Mouse (Mus musculus) heart, postnatal 25 days (tissue): ENCODE results near the gene Zfp362. TPM values are rescaled to one million over a fixed set of nuclear protein-coding genes. Genes with fewer than 3 reads are reported as not detected.

Source experiments
- DNase-seq: peaks from one replicate; pipeline ENCODE4 v3.0.0; 2022; ENCODE audit warnings: low spot score
- intact Hi-C: fragments of 180-260 bp; cut with DNase I; formaldehyde crosslinking; loops from one replicate; pipeline ENCODE4 v1.15.1; 2025
- total RNA-seq, 2 experiments: library from RNA; stranded (reverse); gene quantifications; 2 replicates each; pipeline ENCODE4 v1.2.3; 2021

Gene Zfp362
- total RNA-seq, 2 experiments from 2014 or later = 12.8 to 13.0 TPM

GRCm38 (mm10) chr4:128734721-128735671, 70.8 kb downstream of the Zfp362 start:
- intact Hi-C loops = loop anchor here (5.0 kb wide), 1 partner anchor 37 kb away; no protein-coding TSS in a partner anchor
- no peak for DNase-seq

DNA sequence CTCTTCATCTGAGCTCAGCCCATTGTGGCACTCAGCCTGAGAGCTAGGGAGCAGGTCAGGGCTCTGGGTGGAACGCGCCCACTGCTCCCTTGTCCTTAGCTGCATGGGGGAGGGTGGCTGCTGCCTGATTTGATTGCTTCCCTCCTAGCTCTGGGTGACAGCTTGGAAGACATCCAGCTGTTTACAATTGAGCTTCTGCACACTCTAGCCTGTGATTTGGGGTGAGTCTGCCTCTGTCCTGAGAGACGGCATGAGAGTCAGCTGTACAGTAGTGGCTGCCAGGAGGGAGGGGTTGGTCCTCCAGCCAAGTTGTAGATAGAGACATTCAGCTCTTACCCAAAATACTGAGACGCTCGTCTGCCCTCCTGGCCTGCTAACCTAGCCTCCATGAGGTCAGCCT, 71.6 kb downstream of the Zfp362 start:
- peak; percentile 70 for DNase-seq
- intact Hi-C loops = no loop called here

- no peak for DNase-seq
- intact Hi-C loops = no loop called here
Measured at GRCm38 (mm10) chr4:128733496-128733895, 72.3 kb downstream of the Zfp362 start.

DNA sequence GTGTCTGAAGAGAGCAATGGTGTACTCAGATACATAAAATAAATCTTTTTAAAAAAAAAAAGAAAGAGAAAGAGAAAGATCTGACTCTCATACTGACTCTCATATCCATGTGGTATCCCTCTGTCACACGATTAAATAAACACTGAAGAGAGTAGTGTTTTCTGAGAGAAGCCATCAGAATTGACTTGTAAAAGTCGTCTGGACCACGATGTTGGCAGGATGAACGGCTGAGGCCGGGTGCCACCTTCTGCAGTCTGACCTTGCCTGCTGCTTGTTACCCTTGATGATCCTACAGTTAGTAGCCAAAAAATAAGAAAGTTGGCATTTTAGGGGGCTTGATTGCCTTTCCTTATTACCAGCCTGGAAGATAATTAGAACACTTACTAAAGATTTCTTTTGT, 73.1 kb downstream of the Zfp362 start:
- DNase-seq = no peak
- intact Hi-C loops = no loop called here

GRCm38 (mm10) chr4:128730271-128730670, 75.6 kb downstream of the Zfp362 start:
- intact Hi-C loops = no loop called here
- DNase-seq = no peak

DNA sequence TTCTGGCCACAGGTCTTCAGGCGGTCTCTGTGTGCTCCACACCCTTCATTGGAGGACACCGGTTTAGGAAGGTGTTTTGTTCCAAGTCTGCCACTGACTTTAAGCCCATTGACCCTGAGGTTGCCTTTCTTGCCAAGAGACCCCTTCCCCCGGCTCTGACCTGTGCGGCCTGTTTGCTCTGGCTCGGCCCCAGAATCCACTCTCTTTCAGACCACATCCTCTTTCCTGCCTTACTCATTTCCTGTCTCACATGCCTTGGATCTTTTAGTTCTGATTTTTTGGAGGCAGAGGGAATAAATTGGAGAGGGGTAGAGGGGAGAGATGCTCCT, 76.2 kb downstream of the Zfp362 start:
- intact Hi-C loops = no loop called here
- no peak for DNase-seq

DNA sequence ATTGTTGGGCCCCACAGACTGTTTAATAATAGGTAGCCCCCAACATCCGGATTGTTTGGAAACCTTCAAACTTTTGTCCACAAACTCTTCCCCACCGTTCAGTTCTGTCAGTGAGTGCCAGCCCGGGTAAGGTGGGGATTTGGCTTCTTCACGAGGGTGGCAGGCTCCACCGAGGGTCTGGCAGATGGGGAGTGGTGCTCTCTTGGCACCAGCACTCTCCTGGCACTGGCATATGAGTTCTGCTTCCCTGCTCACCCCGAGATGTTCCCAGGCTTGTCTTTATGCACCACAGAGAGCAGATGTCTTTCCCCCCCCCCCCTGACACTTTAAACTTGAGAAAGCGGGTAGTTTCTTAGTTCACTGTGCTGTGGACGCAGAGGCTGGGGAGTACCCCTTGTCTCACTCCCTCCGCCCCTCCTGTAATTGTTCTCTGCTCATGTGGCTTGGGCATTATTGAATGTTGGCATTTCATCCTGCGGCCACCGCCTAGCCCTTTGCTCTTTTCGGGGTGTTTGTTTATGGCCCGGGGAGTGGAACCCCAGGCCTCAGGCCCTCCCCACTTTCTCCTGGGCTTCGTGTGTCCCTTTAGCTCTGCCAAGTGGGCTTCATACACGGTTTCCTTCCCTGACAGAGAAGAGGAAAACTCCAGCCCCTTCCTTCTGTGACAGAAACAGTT, 76.7 kb downstream of the Zfp362 start:
- intact Hi-C loops = no loop called here
- no peak for DNase-seq

GRCm38 (mm10) chr4:128728431-128728851, 77.4 kb downstream of the Zfp362 start:
- intact Hi-C loops = no loop called here

GRCm38 (mm10) chr4:128727721-128728430, 78.0 kb downstream of the Zfp362 start:
- DNase-seq = peak; percentile 56
- intact Hi-C loops = no loop called here

More at GRCm38 (mm10) chr4:128728431-128728851, 77.4 kb downstream of the Zfp362 start:
- DNase-seq = no peak

- intact Hi-C loops = no loop called here
- DNase-seq = peak; percentile 79
Measured at GRCm38 (mm10) chr4:128727019-128727720, 78.7 kb downstream of the Zfp362 start.

- intact Hi-C loops = no loop called here
- DNase-seq = peak; percentile 56
Measured at GRCm38 (mm10) chr4:128724059-128724458, 81.8 kb downstream of the Zfp362 start.

- intact Hi-C loops = no loop called here
- no peak for DNase-seq
Measured at GRCm38 (mm10) chr4:128723431-128723830, 82.4 kb downstream of the Zfp362 start.

Other genes starting within 250 kb of the Zfp362 start
- gene Zscan20, start 195.9 kb downstream of the Zfp362 start, total RNA-seq = 1 to 10 TPM; 4.7 to 4.8 TPM
- under 1 TPM in 1 of 2 experiments, not detected in 1; 0.10 TPM for gene Tlr12, start 187.4 kb downstream of the Zfp362 start, total RNA-seq
- gene Phc2, start 151.3 kb downstream of the Zfp362 start, total RNA-seq = 10 to 100 TPM; 36.1 to 48.5 TPM
- gene A3galt2, start 50.7 kb downstream of the Zfp362 start, total RNA-seq = under 1 TPM in 1 of 2 experiments, not detected in 1; 0.14 TPM
- 1 to 10 TPM; 1.2 to 1.7 TPM for gene Trim62, start 77.5 kb upstream of the Zfp362 start, total RNA-seq
- gene Azin2, start 156.4 kb upstream of the Zfp362 start, total RNA-seq = 1 to 10 TPM; 2.1 to 3.2 TPM
- 10 to 100 TPM; 72.9 to 73.9 TPM for gene Ak2, start 185.9 kb upstream of the Zfp362 start, total RNA-seq